Mouse (Mus musculus) stomach, embryonic 15.5 days (tissue): ENCODE measurements at regions not wholly inside any gene's neighbourhood (a gene's known extent, or its start where the extent isn't known, plus 50 kb on each side); places are given as distances from the start of the nearest gene placed in this dataset.

Experiments
- ATAC-seq: fragments of 200-750 bp; cut with Nextera tagmentation; 2 replicates; pipeline ENCODE4 v1.8.0; 2017; ENCODE audit warnings: low read depth, moderate number of reproducible peaks, moderate TSS enrichment; ENCODE audit not compliant: insufficient read depth, low FRiP score
- H3K27ac ChIP-seq: fragments of 300-500 bp; sonication (generic); 2 replicates; pipeline ENCODE4 v1.5.1; 2015; ENCODE audit warnings: mild to moderate bottlenecking, inconsistent platforms
- H3K27me3 ChIP-seq: fragments of 300-500 bp; sonication (generic); replicated peaks from 2 replicates; pipeline ENCODE4 v1.6.1; 2015; ENCODE audit warnings: inconsistent platforms
- H3K36me3 ChIP-seq: fragments of 300-500 bp; sonication (generic); 2 replicates; pipeline ENCODE4 v1.6.1; 2015; ENCODE audit warnings: inconsistent platforms
- H3K4me1 ChIP-seq: fragments of 300-500 bp; sonication (generic); 2 replicates; pipeline ENCODE4 v1.6.1; 2015; ENCODE audit warnings: inconsistent platforms
- H3K4me2 ChIP-seq: fragments of 300-500 bp; sonication (generic); 2 replicates; pipeline ENCODE4 v1.6.1; 2015; ENCODE audit warnings: mild to moderate bottlenecking, inconsistent platforms
- H3K4me3 ChIP-seq: fragments of 300-500 bp; sonication (generic); replicated peaks from 2 replicates; pipeline ENCODE4 v1.5.1; 2015; ENCODE audit warnings: inconsistent platforms
- H3K9ac ChIP-seq: fragments of 300-500 bp; sonication (generic); 2 replicates; pipeline ENCODE4 v1.6.1; 2015; ENCODE audit warnings: inconsistent platforms
- H3K9me3 ChIP-seq: fragments of 300-500 bp; sonication (generic); 2 replicates; pipeline ENCODE4 v1.6.1; 2016; ENCODE audit warnings: inconsistent platforms
- whole genome bisulfite sequencing: fragments of 180-500 bp; shearing (Covaris S2); methylation state at CpG from one replicate; pipeline ENCODE4 v1.1.7; 2015; 5-methylcytosine and 5-hydroxymethylcytosine counted together

GRCm38 (mm10) chr2:46678366-46678765, 1561.2 kb upstream of the Zeb2 start:
- Histone ChIP-seq H3K9me3 (no peaks in the 10 kb centered on the region), H3K4me3 (no peak overlapping the region), H3K36me3 (no peaks in the 10 kb centered on the region), H3K27ac (no peak overlapping the region), H3K9ac (no peak overlapping the region), H3K4me1 (no peaks in the 10 kb centered on the region), H3K27me3 (no peaks in the 10 kb centered on the region), H3K4me2 (no peak overlapping the region)
- no peak for ATAC-seq
- 43% methylated on average over 2 of the region's 2 CpGs for whole genome bisulfite sequencing

GRCm38 (mm10) chr2:46669517-46670291, 1552.5 kb upstream of the Zeb2 start:
- Histone ChIP-seq H3K27me3 (no peaks in the 10 kb centered on the region), H3K4me2 (no peak overlapping the region), H3K4me3 (no peak overlapping the region), H3K27ac (no peak overlapping the region), H3K4me1 (0 out of 2 replicates have a peak, but pooled peaks cover 3% of the 10 kb centered on the region), H3K9ac (no peak overlapping the region), H3K9me3 (no peaks in the 10 kb centered on the region), H3K36me3 (no peaks in the 10 kb centered on the region)
- 71% methylated on average over 13 of the region's 13 CpGs for WGBS
- no peak for ATAC-seq

GRCm38 (mm10) chr2:46666990-46667337, 1549.8 kb upstream of the Zeb2 start:
- Histone ChIP-seq H3K4me3 (no peak overlapping the region), H3K4me2 (no peak overlapping the region), H3K4me1 (0 out of 2 replicates have a peak, but pooled peaks cover 3% of the 10 kb centered on the region), H3K9ac (no peak overlapping the region), H3K9me3 (no peaks in the 10 kb centered on the region), H3K27ac (no peak overlapping the region), H3K27me3 (no peaks in the 10 kb centered on the region), H3K36me3 (no peaks in the 10 kb centered on the region)
- 62% methylated on average over 3 of the region's 3 CpGs for WGBS
- no peak for ATAC-seq

GRCm38 (mm10) chr2:46666084-46666989, 1549.1 kb upstream of the Zeb2 start:
- Histone ChIP-seq H3K27ac (no peak overlapping the region), H3K4me2 (no peak overlapping the region), H3K9me3 (no peaks in the 10 kb centered on the region), H3K9ac (no peak overlapping the region), H3K36me3 (no peaks in the 10 kb centered on the region), H3K4me1 (0 out of 2 replicates have a peak, but pooled peaks cover 3% of the 10 kb centered on the region), H3K27me3 (no peaks in the 10 kb centered on the region), H3K4me3 (no peak overlapping the region)
- ATAC-seq, result no peak
- 61% methylated on average over 10 of the region's 10 CpGs for WGBS

GRCm38 (mm10) chr2:46661876-46662275, 1544.7 kb upstream of the Zeb2 start:
- Histone ChIP-seq H3K9me3 (no peaks in the 10 kb centered on the region), H3K9ac (no peak overlapping the region), H3K4me1 (0 out of 2 replicates have a peak, but pooled peaks cover 3% of the 10 kb centered on the region), H3K27ac (no peak overlapping the region), H3K27me3 (no peaks in the 10 kb centered on the region), H3K4me2 (no peak overlapping the region), H3K4me3 (no peak overlapping the region), H3K36me3 (no peaks in the 10 kb centered on the region)
- no peak for ATAC-seq
- WGBS, result 75% methylated on average over 3 of the region's 3 CpGs

GRCm38 (mm10) chr2:46660577-46660976, 1543.4 kb upstream of the Zeb2 start:
- Histone ChIP-seq H3K4me1 (no peaks in the 10 kb centered on the region), H3K9ac (no peak overlapping the region), H3K27ac (no peak overlapping the region), H3K4me3 (no peak overlapping the region), H3K27me3 (no peaks in the 10 kb centered on the region), H3K4me2 (no peak overlapping the region), H3K9me3 (no peaks in the 10 kb centered on the region), H3K36me3 (no peaks in the 10 kb centered on the region)
- WGBS, result 56% methylated on average over 3 of the region's 3 CpGs
- ATAC-seq, result no peak

- Histone ChIP-seq H3K4me1 (no peaks in the 10 kb centered on the region), H3K9me3 (no peaks in the 10 kb centered on the region), H3K4me3 (no peak overlapping the region), H3K4me2 (no peak overlapping the region), H3K36me3 (no peaks in the 10 kb centered on the region), H3K27ac (no peak overlapping the region), H3K27me3 (no peaks in the 10 kb centered on the region), H3K9ac (no peak overlapping the region)
- 87% methylated on average over 1 of the region's 1 CpGs for WGBS
- no peak for ATAC-seq
Measured at GRCm38 (mm10) chr2:46655289-46655688, 1538.1 kb upstream of the Zeb2 start.

- ATAC-seq, result no peak
- H3K9me3 ChIP-seq, result no peaks in the 10 kb centered on the region
- 84% methylated on average over 1 of the region's 1 CpGs for WGBS
- H3K4me3 ChIP-seq, result no peak overlapping the region
- no peaks in the 10 kb centered on the region for H3K36me3 ChIP-seq
- H3K27ac ChIP-seq, result no peak overlapping the region
- no peaks in the 10 kb centered on the region for H3K4me1 ChIP-seq
- no peaks in the 10 kb centered on the region for H3K27me3 ChIP-seq
- H3K4me2 ChIP-seq, result no peak overlapping the region
- H3K9ac ChIP-seq, result no peak overlapping the region
Measured at GRCm38 (mm10) chr2:46652616-46653015, 1535.4 kb upstream of the Zeb2 start.

GRCm38 (mm10) chr2:46646366-46646765, 1529.2 kb upstream of the Zeb2 start:
- no peaks in the 10 kb centered on the region for H3K9me3 ChIP-seq
- H3K36me3 ChIP-seq, result no peaks in the 10 kb centered on the region
- WGBS, result 75% methylated on average over 2 of the region's 2 CpGs
- no peaks in the 10 kb centered on the region for H3K27me3 ChIP-seq
- no peak overlapping the region for H3K4me3 ChIP-seq
- H3K4me1 ChIP-seq, result no peaks in the 10 kb centered on the region
- no peak for ATAC-seq
- no peak overlapping the region for H3K27ac ChIP-seq
- no peak overlapping the region for H3K4me2 ChIP-seq
- no peak overlapping the region for H3K9ac ChIP-seq

GRCm38 (mm10) chr2:46609217-46609616, 1492.0 kb upstream of the Zeb2 start:
- Histone ChIP-seq H3K4me3 (no peak overlapping the region), H3K27ac (no peak overlapping the region), H3K9ac (no peak overlapping the region), H3K9me3 (no peaks in the 10 kb centered on the region), H3K4me2 (no peak overlapping the region), H3K36me3 (no peaks in the 10 kb centered on the region), H3K27me3 (no peaks in the 10 kb centered on the region), H3K4me1 (no peaks in the 10 kb centered on the region)
- 78% methylated on average over 2 of the region's 2 CpGs for WGBS
- no peak for ATAC-seq

GRCm38 (mm10) chr2:46581773-46582172, 1464.6 kb upstream of the Zeb2 start:
- H3K36me3 ChIP-seq, result no peaks in the 10 kb centered on the region
- H3K9me3 ChIP-seq, result no peaks in the 10 kb centered on the region
- no peak overlapping the region for H3K4me3 ChIP-seq
- no peaks in the 10 kb centered on the region for H3K4me1 ChIP-seq
- no peak overlapping the region for H3K4me2 ChIP-seq
- no peak for ATAC-seq
- no peak overlapping the region for H3K9ac ChIP-seq
- 39% methylated on average over 2 of the region's 2 CpGs for WGBS
- no peaks in the 10 kb centered on the region for H3K27me3 ChIP-seq
- no peak overlapping the region; the same call in 1 of the 2 replicates for H3K27ac ChIP-seq

GRCm38 (mm10) chr2:46570416-46570815, 1453.2 kb upstream of the Zeb2 start:
- Histone ChIP-seq H3K4me3 (no peak overlapping the region), H3K9me3 (no peaks in the 10 kb centered on the region), H3K27me3 (no peaks in the 10 kb centered on the region), H3K27ac (no peak overlapping the region), H3K9ac (no peak overlapping the region), H3K36me3 (no peaks in the 10 kb centered on the region), H3K4me2 (no peak overlapping the region), H3K4me1 (no peaks in the 10 kb centered on the region)
- 93% methylated on average over 2 of the region's 2 CpGs for WGBS
- ATAC-seq, result no peak
